Mouse (Mus musculus) thymus, postnatal 4 days (tissue): Measurements from ENCODE around the gene Zfp110.
A peak's percentile ranks its signal among the peaks of the same experiment; 100 is the strongest.

Experiments used
- DNase-seq: peaks from one replicate; pipeline ENCODE4 v3.0.0; 2021

The Zfp110 gene

DNA sequence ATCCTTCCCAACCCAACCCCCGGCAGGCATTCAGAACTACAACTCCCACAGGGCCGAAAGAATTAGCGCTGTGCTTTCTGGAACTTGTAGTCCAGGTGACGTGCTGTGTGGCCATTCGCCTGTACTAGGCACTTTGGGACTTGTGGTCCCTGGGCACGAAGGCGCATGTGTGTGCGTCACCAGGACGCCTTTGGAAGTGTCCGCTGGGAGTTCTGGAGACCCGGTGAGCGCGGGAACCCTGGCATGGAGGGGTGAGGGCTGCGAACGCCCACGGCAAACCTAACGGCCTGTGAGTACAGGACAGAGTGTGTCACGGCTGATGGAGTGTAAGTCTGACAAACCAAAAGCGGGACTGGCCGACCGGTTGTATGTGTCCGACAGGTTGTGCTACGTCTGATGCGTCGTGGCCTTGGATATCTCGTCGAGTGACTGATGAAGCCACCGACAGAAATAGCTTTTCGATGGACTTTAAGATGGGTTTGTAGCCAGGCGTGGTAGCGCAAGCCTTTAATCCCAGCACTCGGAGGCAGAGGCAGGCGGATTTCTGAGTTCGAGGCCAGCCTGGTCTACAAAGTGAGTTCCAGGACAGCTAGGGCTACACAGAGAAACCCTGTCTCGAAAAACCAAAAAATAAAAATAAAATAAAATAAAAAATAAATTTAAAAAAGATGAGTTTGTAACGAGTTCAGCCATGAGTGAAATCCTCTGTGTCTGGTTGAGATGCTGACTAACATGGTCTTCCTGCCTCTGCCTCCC, 63.3 kb downstream of the Zfp110 start, which contains the start of gene Zscan22:
Zscan22 (plus strand) TSS at position 161 of the 756 bp plus-strand sequence.
- peak; percentile 78 for DNase-seq
